ENCODE assay signal across 24 mouse cellular contexts in the genomic region with DNA sequence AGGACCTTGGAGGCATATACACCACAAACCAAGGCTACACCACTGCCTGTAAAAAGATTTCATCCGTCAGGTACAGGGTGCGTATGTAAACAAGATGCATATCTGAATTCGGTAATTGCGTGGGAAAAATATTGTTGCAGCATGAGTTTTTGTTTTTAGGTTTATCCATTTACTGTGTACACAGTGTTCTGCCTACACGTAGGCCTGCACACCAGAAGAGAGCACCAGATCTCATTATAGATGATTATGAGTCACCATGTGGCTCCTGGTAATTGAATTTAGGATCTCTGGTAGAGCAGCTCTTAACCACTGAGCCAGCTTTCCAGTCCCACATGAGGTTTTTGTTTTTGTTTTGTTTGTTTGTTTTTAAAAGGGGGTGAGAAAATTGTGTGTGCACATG. TPM values are rescaled to one million over a fixed set of nuclear protein-coding genes. Genes with fewer than 3 reads are reported as not detected.
A peak's percentile ranks its signal among the peaks of the same experiment; 100 is the strongest.
DNase-seq lines count a peak whose midpoint lies in the region; ATAC-seq and TF ChIP-seq lines count a peak whose summit lies in the region.
"Had no signal": no experiment of that assay in that cellular context is flagged by ENCODE, and none has a peak within 500 bp of the region (broad histone marks: within the 10 kb centered on the region; RNA-seq: fewer than 3 reads in every experiment).

No protein-coding gene starts in this region.

- peaks cover 2% of the 10 kb centered on the region for H3K36me3 ChIP-seq in ES-E14 (ENCODE audit: control insufficient read depth, insufficient read depth, low read length, poor library complexity, severe bottlenecking)
- H3K36me3 ChIP-seq: stomach, embryonic 15.5 days had no signal

- H3K9me3 ChIP-seq in ES-E14 (ENCODE audit: control insufficient read depth, insufficient read depth, low read depth, low read length): no peaks in the 10 kb centered on the region
- H3K9me3 ChIP-seq: G1E; hindbrain, embryonic 15.5 days; limb, embryonic 13.5 days; lung, embryonic 15.5 days; midbrain, embryonic 12.5 days; stomach, embryonic 15.5 days had no signal

- H3K4me3 ChIP-seq in layer of hippocampus, adult 2 months: no peak overlapping the region
- H3K4me3 ChIP-seq in ES-E14 (ENCODE audit: insufficient read depth in 1 of 2, low read depth in 1 of 2, low read length in 2 of 2, poor library complexity in 1 of 2, severe bottlenecking in 1 of 2): no peak overlapping the region
- no peak overlapping the region for H3K4me3 ChIP-seq in olfactory bulb, adult 2 months (ENCODE audit: insufficient read depth, low read depth, low read length)
- H3K4me3 ChIP-seq: hindbrain, embryonic 15.5 days; limb, embryonic 13.5 days; lung, embryonic 15.5 days; midbrain, embryonic 12.5 days; stomach, embryonic 15.5 days had no signal

- H3K27ac ChIP-seq in layer of hippocampus, adult 2 months: peak overlapping the region; percentile 85
- peak overlapping the region; percentile 98; the same call in 1 of the 2 replicates for H3K27ac ChIP-seq in ES-E14 (ENCODE audit: insufficient read depth, low read depth, low read length, poor library complexity, severe bottlenecking)
- H3K27ac ChIP-seq in olfactory bulb, adult 2 months (ENCODE audit: insufficient read depth, low read depth, low read length): peak overlapping the region; percentile 46
- H3K27ac ChIP-seq: hindbrain, embryonic 15.5 days; kidney, postnatal 0 days; limb, embryonic 13.5 days; lung, embryonic 15.5 days; midbrain, embryonic 12.5 days; stomach, embryonic 15.5 days had no signal

- H3K9ac ChIP-seq in ES-E14 (ENCODE audit: insufficient read depth, low read depth, low read length, poor library complexity, severe bottlenecking): no peak overlapping the region
- H3K9ac ChIP-seq: hindbrain, embryonic 15.5 days; limb, embryonic 13.5 days; lung, embryonic 15.5 days; midbrain, embryonic 12.5 days; stomach, embryonic 15.5 days had no signal

- in situ Hi-C loops in ES-E14 (cut with MboI; ENCODE audit: low sequenced_read_pairs in 2 of 2, unreplicated experiment in 2 of 2): no loop called here

- WGBS in olfactory bulb, adult 2 months: 47% methylated on average over 5 of the region's 5 CpGs

- H3K4me1 ChIP-seq in ES-E14 (ENCODE audit: control insufficient read depth in 2 of 2, insufficient read depth in 2 of 2, low read length in 2 of 2, poor library complexity in 1 of 2): peaks cover 6 to 12% of the 10 kb centered on the region in 2 experiments
- H3K4me1 ChIP-seq in olfactory bulb, adult 2 months (ENCODE audit: control insufficient read depth, insufficient read depth, low read length): peaks cover 5% of the 10 kb centered on the region; the same call in 1 of the 2 replicates
- H3K4me1 ChIP-seq: stomach, embryonic 15.5 days had no signal

- peak; percentile 62; the same call in 1 of the 2 replicates for ATAC-seq in frontal cortex, adult (ENCODE audit: low TSS enrichment)
- ATAC-seq: forebrain, embryonic 16.5 days; intestine, embryonic 16.5 days had no signal

- no peak; the same call in 1 of the 2 replicates for TF ChIP-seq CTCF in layer of hippocampus, adult 2 months (conservative IDR thresholded peaks at IDR 0.05)
- TF ChIP-seq CTCF in olfactory bulb, adult 2 months (IDR thresholded peaks at IDR 0.05; ENCODE audit: insufficient read depth, low read depth, low read length): no peak

- DNase-seq in frontal cortex, postnatal 14 days (ENCODE audit: low spot score in 2 of 2): no peak
- DNase-seq in layer of hippocampus, adult 2 months (ENCODE audit: low spot score in 2 of 2): no peak
- no peak for DNase-seq in layer of hippocampus, postnatal 36 days
- no peak for DNase-seq in ES-E14 (ENCODE audit: low read depth, low spot score)
- DNase-seq in thymus, postnatal 14 days: no peak
- DNase-seq: adrenal gland, postnatal 25 days; B cell, adult 2 months; cerebellum, adult 8-10 months; cerebellum, postnatal 25 days; gastrocnemius, postnatal 25 days; kidney, adult 8-10 months; retina, postnatal 1 day; right cerebral cortex, postnatal 25 days had no signal

- TF ChIP-seq POLR2A in olfactory bulb, adult 2 months (IDR thresholded peaks at IDR 0.05; ENCODE audit: insufficient read depth, low read depth, low read length): no peak

TF ChIP-seq in ES-E14, 5 proteins besides CTCF, POLR2A, EP300 and RAD21:
- TF ChIP-seq MAFK (IDR thresholded peaks at IDR 0.05; ENCODE audit: insufficient read depth, low read depth, low read length) (no peak), CHD2 (IDR thresholded peaks at IDR 0.05; ENCODE audit: low read depth, low read length) (no peak), HCFC1 (IDR thresholded peaks at IDR 0.05; ENCODE audit: borderline replicate concordance, insufficient read depth, low read length) (no peak), ZC3H11A (IDR thresholded peaks at IDR 0.05; ENCODE audit: borderline replicate concordance, low read depth, low read length) (no peak), ZNF384 (IDR thresholded peaks at IDR 0.05; ENCODE audit: low read depth, low read length) (no peak)

RNA-seq across cellular contexts. Expression of gene Mrpl51, which starts 5.6 kb away (rescaled TPM):
- total RNA-seq in layer of hippocampus, adult 2 months (2021): 10 to 100 TPM; 70.8 to 75.3 TPM
- total RNA-seq in layer of hippocampus, postnatal 36 days (2021): 10 to 100 TPM; 70.7 to 72.3 TPM
- 155 and 184 TPM in 2 replicates for total RNA-seq in ES-E14 (2012; rRNA removed)
- not detected in 2 replicates for polyA plus RNA-seq in olfactory bulb, adult 2 months (2012; ENCODE audit: insufficient read depth, insufficient read length, low replicate concordance, missing spikeins)

RNA-seq across cellular contexts. Expression of gene Ncapd2, which starts 5.7 kb away (rescaled TPM):
- total RNA-seq in layer of hippocampus, adult 2 months (2021): 10 to 100 TPM; 24.3 to 28.5 TPM
- 10 to 100 TPM; 22.8 to 26.5 TPM for total RNA-seq in layer of hippocampus, postnatal 36 days (2021)
- 159 and 187 TPM in 2 replicates for total RNA-seq in ES-E14 (2012; rRNA removed)
- polyA plus RNA-seq in olfactory bulb, adult 2 months (2012; ENCODE audit: insufficient read depth, insufficient read length, low replicate concordance, missing spikeins): not detected in 2 replicates

RNA-seq across cellular contexts. Expression of gene Vamp1, which starts 18.2 kb away (rescaled TPM):
- total RNA-seq in layer of hippocampus, adult 2 months (2021): 10 to 100 TPM; 83.5 to 83.6 TPM
- total RNA-seq in layer of hippocampus, postnatal 36 days (2021): 10 to 100 TPM; 75.3 to 80.4 TPM
- total RNA-seq in ES-E14 (2012; rRNA removed): 3.5 and 4.6 TPM in 2 replicates
- polyA plus RNA-seq in olfactory bulb, adult 2 months (2012; ENCODE audit: insufficient read depth, insufficient read length, low replicate concordance, missing spikeins): 312 and 918 TPM in 2 replicates

RNA-seq across cellular contexts. Expression of gene Gapdh, which starts 30.9 kb away (rescaled TPM):
- 1,000 to 10,000 TPM; 2,438 to 2,531 TPM for total RNA-seq in layer of hippocampus, adult 2 months (2021)
- total RNA-seq in layer of hippocampus, postnatal 36 days (2021): 1,000 to 10,000 TPM; 2,301 to 2,480 TPM
- total RNA-seq in ES-E14 (2012; rRNA removed): 2,407 and 2,462 TPM in 2 replicates
- 844 TPM in 1 of 2 replicates, not detected in the other for polyA plus RNA-seq in olfactory bulb, adult 2 months (2012; ENCODE audit: insufficient read depth, insufficient read length, low replicate concordance, missing spikeins)

RNA-seq across cellular contexts. Expression of gene Tapbpl, which starts 34.5 kb away (rescaled TPM):
- total RNA-seq in layer of hippocampus, adult 2 months (2021): 1 to 10 TPM; 3.2 to 4.2 TPM
- total RNA-seq in layer of hippocampus, postnatal 36 days (2021): 1 to 10 TPM; 3.3 TPM
- total RNA-seq in ES-E14 (2012; rRNA removed): 4.2 and 6.4 TPM in 2 replicates
- polyA plus RNA-seq in olfactory bulb, adult 2 months (2012; ENCODE audit: insufficient read depth, insufficient read length, low replicate concordance, missing spikeins): not detected in 2 replicates

Comparison
In these comparisons a context has a peak if more than half of its experiments do, and no peak if none do; other contexts are left out.
1. H3K27ac ChIP-seq: peak in every context shown above with its lines; median percentile 98 in ES-E14; 85 in layer of hippocampus, adult 2 months; 46 in olfactory bulb, adult 2 months.
2. RNA of gene Vamp1, which starts 18.2 kb away (total RNA-seq): 83.5 to 83.6 TPM in layer of hippocampus, adult 2 months and 75.3 to 80.4 TPM in layer of hippocampus, postnatal 36 days; 3.5 to 4.6 TPM in ES-E14; every median in the first group is over 10 times any median in the second.